Mouse (Mus musculus) C2C12 (cell line): ENCODE results near the gene Myo9a.

ENCODE experiments used
- CEBPB ChIP-seq: IDR thresholded peaks from one replicate; pipeline ENCODE4 v1.6.1; 2011; ENCODE audit warnings: low read depth, mild to moderate bottlenecking, control low read depth, moderate library complexity
- CTCF ChIP-seq: IDR thresholded peaks from one replicate; pipeline ENCODE4 v1.5.1; 2011; ENCODE audit not compliant: control insufficient read depth, insufficient read depth, insufficient read length
- FOSL1 ChIP-seq: IDR thresholded peaks from one replicate; pipeline ENCODE4 v1.8.0; 2011; ENCODE audit warnings: mild to moderate bottlenecking, low read length; ENCODE audit not compliant: poor library complexity, insufficient read depth, severe bottlenecking
- USF1 ChIP-seq: IDR thresholded peaks from one replicate; pipeline ENCODE4 v1.6.1; 2011; ENCODE audit warnings: low read depth, mild to moderate bottlenecking, control low read depth, moderate library complexity

- TF ChIP-seq CTCF: no peak
- TF ChIP-seq FOSL1: no peak
- TF ChIP-seq USF1: no peak
- TF ChIP-seq CEBPB: no peak
These were observed 6.8 kb upstream of the Myo9a start for GRCm38 (mm10) chr9:59743903-59744302.
